Mouse (Mus musculus) ES-CJ7 (cell line): Measurements from ENCODE around the gene Supt16.

Source experiments
- DNase-seq: peaks from one replicate; pipeline ENCODE4 v3.0.0; 2011; ENCODE audit warnings: low read depth, low spot score

The Supt16 gene

DNA sequence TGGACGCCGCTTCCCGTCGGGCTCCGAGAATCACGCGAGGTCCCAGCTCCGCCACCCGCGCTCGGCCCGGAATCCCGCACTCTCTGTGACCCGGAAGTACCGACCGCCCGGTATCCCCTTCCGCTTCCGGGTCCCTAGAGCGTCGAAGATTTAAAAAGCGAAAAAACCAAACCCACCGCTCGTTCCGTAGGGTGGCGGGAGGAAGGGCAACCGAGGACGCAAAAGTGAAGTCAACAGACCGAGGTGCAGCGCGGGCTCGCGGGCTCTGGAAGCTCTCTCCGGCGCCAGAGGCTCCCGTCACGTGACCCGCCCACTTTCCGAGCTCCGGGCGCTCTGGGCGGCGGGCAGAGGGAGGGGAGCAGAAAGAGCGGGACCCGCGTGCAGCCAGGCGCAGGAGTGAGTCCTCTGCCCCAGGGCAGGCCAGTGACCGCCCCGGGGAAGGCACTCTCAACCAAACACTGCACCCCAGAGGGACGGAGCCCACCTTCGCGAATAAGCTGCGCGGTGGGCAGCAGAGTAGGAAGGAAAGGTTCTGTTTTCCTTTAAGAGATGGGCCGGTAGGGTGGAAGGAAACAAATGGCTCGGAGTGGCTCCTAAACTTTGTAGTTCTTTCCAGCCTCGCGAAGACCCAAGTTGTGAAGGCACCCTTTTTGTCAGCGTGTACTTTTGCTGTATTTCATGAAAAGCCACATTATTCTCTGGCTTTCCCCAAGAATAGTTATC lies at the start of gene Supt16:
Gene Supt16 (minus strand): TSS at position 261 of the 723 bp plus-strand sequence.
- DNase-seq = peak; percentile 89

DNA sequence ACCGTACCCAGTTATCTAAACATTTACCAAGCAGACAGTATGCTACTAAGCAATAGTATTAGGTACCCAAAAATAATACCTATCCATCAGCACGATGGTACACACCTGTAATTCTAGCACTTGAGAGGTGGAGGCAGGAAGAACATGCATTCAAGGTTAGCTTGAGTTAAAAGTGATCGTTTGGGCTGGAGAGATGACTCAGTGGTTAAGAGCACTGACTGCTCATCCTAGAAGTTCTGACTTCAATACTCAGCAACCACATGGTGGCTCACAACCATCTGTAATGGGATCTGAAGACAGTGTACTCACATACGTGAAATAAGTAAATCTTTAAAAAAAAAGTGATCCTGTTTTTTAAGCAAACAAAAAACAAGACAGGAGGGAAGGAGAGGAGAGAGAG lies 48.9 kb upstream of the Supt16 start:
- no peak for DNase-seq

- DNase-seq = no peak
Observed at GRCm38 (mm10) chr14:52244690-52245042, 47.5 kb upstream of the Supt16 start.

DNA sequence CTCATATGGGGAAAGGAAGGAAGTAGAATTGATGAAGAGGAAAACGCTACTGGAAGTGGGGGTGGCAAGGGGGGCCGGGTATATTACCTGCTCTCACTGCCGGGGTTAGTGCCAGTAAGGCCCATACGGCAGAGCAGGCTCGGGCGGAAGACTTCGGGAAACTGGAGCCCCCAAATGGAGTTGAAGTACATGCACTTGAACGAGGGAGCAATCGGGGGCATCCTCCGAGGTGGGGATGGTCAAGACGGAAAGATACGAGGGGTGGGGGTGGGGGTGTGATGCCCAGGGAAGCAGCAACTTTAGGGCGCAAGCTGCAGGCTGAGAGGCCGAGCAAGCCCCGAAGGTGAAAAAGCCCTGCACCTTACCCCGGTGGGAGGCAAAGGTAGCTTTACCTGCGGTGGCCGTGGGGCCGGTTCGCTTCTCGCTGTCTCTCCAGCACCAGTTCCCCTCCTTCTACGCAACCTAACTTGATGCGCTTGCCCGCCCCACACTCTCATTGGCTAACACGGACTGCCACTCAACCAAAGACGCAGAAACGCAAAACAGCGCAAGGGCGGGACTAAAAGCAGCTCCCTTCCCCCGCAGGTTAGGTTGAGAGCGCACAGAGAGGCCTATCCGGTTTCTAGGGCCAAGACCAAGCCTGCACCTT lies 46.9 kb upstream of the Supt16 start:
- DNase-seq = peak; percentile 99

GRCm38 (mm10) chr14:52236216-52236615 lies 39.0 kb upstream of the Supt16 start:
- DNase-seq = no peak

- DNase-seq = no peak
Observed at GRCm38 (mm10) chr14:52235165-52235564, 37.9 kb upstream of the Supt16 start.

DNA sequence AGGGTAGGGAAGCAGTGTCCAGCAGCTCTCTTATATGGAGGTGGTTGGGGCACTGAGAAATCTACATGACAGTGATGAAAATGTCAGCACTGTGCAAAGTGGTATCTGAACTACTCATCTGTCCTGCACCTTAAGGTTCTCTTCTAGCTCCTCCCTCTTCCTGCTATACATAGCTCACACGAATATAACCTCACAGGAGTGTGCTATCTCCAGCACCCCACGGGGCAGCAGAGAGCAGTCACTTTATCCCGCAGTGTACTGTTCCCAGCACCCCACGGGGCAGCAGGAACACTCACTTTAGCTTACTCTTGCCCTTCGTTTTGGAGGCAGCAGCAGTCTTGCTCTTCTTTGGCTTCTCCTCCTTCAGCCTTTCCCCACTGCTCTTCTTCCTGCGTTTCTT lies 35.0 kb upstream of the Supt16 start:
- DNase-seq = peak; percentile 36

GRCm38 (mm10) chr14:52225972-52226371 lies 28.8 kb upstream of the Supt16 start:
- DNase-seq = no peak

DNA sequence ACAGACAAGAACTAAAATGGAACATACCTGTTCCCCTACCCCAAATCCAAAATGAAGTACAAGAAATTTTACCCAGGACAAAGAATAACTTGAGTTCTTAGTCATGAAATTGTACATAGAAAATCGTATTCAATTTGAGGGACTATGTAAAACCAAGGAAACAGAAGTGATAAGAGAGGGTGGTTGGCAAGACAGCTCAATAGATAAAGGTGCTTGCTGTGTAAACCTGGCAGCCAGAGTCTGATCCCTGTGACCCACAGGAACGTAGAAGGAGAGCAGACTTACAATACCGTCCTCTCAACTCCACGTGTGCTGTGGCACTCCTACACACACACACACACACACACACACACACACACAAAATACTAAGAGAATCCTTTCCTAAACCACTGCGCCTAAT lies 20.0 kb upstream of the Supt16 start:
- DNase-seq = no peak

- no peak for DNase-seq
Observed at GRCm38 (mm10) chr14:52199412-52199811, 2.2 kb upstream of the Supt16 start.

DNA sequence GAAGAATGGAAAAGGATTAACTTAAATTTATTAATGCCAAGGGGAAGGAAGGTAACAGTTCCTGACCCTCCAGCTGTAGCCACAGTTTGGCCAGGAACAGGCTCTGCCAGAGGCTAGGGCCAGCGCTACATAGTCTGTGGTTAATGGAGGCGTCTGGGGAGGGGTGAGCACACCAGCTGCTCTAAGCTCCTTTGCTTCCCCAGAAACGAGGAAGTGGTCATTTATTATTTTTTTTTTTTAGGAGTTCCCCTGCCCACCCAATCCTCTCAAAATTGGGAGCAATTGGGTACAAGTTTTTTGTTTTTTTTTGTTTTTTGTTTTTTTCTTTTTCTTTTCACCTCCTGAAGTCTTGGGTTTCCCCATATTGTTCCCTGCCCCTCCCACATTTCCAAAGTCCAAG lies 925 bp upstream of the Supt16 start:
- DNase-seq = no peak

DNA sequence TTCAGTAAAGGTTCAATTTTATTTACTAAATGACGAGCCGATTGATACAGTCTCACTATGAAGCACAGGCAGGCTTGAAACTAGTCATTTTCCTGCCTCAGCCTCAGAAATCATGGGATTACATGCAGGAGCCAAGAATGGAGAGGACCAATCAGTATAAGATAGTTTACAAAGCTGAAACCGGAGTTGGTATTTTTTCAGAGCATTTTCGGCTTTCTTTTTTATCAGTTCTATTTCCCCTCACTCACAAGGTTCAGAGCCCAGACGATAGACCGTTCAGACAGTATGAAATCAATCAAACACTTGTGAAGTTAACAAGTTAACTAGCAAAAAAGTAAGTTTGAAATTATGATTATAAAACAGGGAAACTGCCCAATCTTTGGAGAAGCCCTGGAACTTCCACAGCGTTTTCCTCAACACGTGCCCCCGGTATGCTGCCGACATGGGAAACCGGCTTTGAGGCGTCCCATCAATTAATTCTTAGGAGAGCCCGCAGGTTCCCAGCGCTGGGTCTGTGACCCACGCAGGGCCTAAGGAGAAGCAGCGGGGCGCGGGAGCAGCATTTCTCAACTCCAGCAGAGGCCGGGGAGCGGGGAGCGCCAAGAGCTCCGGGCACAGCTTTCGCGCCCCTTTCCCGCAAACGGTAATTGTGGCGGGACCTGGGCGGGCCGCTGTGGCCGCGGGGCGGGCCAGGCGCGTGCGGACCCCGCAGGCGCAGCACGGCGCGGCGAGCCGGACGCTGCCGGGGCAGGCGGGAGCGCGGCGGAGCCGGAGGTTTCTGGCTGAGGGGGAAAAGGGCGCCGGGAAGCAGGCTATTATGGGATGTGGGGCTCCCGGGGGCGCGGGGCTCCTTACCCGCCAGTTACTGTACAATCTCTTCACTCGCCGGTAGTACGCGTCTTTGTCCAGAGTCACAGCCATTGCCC lies 723 bp downstream of the Supt16 start:
- DNase-seq = peak; percentile 23

- peak; percentile 75 for DNase-seq
Observed at GRCm38 (mm10) chr14:52195691-52196090, 1.5 kb downstream of the Supt16 start.

GRCm38 (mm10) chr14:52190740-52191359 lies 6.4 kb downstream of the Supt16 start:
- peak; percentile 76 for DNase-seq

- DNase-seq = no peak
Observed at GRCm38 (mm10) chr14:52189519-52189918, 7.7 kb downstream of the Supt16 start.

DNA sequence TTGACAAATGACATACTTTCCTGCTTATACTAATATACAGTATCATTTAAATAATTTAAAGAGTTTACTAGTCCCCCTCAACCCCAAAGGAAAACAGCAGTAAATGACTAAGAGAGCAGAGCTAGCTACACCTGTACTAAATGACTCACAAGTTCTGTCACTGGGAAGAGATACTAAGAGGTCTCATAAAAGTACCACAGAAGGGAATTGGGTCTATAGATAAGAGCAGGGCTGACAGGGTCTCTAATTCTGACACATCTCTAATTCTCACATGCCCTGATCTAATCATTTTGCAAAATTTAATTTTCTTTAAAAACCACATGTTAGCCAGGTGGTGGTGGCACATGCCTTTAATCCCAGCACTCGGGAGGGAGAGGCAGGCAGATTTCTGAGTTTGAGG lies 8.4 kb downstream of the Supt16 start:
- DNase-seq = no peak

GRCm38 (mm10) chr14:52166571-52166970 lies 30.6 kb downstream of the Supt16 start:
- no peak for DNase-seq

DNA sequence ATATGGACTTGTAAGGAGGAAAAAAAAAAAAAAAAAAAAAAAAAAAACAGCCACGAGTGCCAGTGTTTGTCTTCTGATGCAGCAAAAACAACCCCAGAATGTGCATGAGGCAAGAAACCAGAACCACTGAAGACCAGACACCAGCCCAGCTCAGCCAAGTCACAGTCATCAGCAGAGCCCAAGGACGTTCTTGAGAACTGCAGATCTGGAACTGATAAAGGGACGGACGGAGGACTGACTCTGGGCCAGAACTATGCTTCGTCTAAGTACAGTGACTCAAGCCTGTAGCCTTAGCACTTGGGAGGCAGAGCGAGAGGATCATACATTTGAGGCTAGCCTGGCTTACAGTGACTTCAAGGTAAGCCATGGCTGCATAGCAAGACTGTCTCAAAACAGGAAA lies 36.3 kb downstream of the Supt16 start:
- DNase-seq = no peak

DNA sequence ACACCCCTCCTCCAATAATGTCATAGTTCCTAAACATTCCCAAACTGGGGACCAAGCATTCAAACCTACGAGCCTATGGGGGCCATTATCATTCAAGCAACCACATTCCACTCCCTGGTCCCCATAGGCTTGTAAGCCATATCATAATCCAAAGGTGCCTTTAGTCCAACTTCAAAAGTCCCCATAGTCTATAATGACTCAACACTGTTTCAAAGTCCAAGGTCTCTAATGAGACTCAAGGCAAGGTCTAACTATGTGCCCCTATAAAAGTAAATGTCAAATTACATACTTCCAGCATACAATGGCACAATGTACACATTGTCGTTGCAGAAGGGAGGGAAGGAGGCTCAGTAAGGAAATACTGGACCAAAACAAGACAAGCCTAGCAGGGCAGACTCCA lies 42.2 kb downstream of the Supt16 start:
- no peak for DNase-seq

- no peak for DNase-seq
Observed at GRCm38 (mm10) chr14:52152613-52153012, 44.6 kb downstream of the Supt16 start.

- DNase-seq = no peak
Observed at GRCm38 (mm10) chr14:52152179-52152578, 45.0 kb downstream of the Supt16 start.

GRCm38 (mm10) chr14:52149888-52150287 lies 47.3 kb downstream of the Supt16 start:
- no peak for DNase-seq
